Mouse (Mus musculus): ENCODE data around the gene Btf3.

DNA sequence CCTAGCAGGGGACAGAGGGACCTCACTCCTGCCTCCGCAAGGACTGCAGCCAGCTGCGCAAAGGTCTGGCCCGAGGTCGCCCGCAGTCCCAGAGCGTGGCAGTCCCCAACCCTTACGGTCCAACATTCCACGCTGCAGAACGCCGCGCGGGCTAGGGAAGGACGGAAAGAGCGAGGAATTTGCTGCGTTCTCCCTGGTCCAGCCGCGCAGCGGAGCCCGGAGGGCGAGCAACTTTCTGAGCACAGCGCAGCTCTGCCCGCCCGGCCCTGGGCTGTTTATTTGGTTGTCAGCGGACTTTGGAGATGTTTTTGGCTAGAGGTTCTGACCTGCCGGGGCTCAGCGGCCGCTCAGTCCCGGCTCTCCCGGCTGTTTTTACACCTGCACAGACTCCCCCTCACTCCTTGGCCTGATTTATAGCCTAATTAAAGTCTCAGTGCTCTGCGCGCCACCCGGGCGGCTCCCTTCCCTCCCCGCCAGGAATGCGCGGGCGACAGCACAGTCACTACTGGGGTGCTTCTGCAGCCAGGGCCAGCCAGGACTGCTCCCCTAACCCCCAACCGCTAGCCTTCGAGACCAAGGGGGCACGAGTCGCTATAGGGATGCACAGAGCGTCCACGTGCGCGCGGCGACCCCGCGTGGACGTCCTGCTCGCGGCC, 49.1 kb upstream of the Btf3 start:
- TF ChIP-seq CTCF (IDR thresholded peaks at IDR 0.05; ENCODE audit: low read depth, low read length): no peak
- TF ChIP-seq POLR2A (IDR thresholded peaks at IDR 0.05; ENCODE audit: insufficient read depth, low read length): no peak

Measured in ES-Bruce4 (cell line).